Mouse (Mus musculus): ENCODE results near the gene Hist1h1e.

GRCm38 (mm10) chr13:23575271-23575851, 47.0 kb downstream of the Hist1h1e start, which contains the start of gene Hist1h3d:
- TF ChIP-seq CTCF (IDR thresholded peaks at IDR 0.05; ENCODE audit: extremely low read depth, insufficient read depth, low read length) (no peak), POLR2A (IDR thresholded peaks at IDR 0.05; ENCODE audit: extremely low read depth, insufficient read depth, low read length) (peak; percentile 49; the same call in 1 of the 2 replicates)
